Mouse (Mus musculus): ENCODE measurements at regions not wholly inside any gene's neighbourhood (a gene's known extent, or its start where the extent isn't known, plus 50 kb on each side); places are given as distances from the start of the nearest gene placed in this dataset.

GRCm38 (mm10) chr5:103291219-103291618 lies 80.1 kb upstream of the Mapk10 start:
- TF ChIP-seq CTCF (IDR thresholded peaks at IDR 0.05; ENCODE audit: low read depth, low read length): no peak
- TF ChIP-seq GATA1 (IDR thresholded peaks at IDR 0.05; ENCODE audit: borderline replicate concordance, low read length): no peak
- no peak for TF ChIP-seq POLR2AphosphoS5 (IDR thresholded peaks at IDR 0.05; ENCODE audit: insufficient replicate concordance, low read depth, low read length)
- no peak for TF ChIP-seq GATA2 (IDR thresholded peaks at IDR 0.05; ENCODE audit: borderline replicate concordance, low read depth, low read length)
- no peak for TF ChIP-seq TAL1 (conservative IDR thresholded peaks at IDR 0.05; ENCODE audit: low read depth, low read length)

Measured in G1E (cell line).